Mouse (Mus musculus) kidney, adult 2 months (tissue): ENCODE measurements around the gene Vim. TPM values are rescaled to one million over a fixed set of nuclear protein-coding genes. Genes with fewer than 3 reads are reported as not detected.

Source experiments
- DNase-seq: peaks from one replicate; pipeline ENCODE4 v3.0.0; 2021
- H3K27ac ChIP-seq: fragments of 200-500 bp; 2 replicates; pipeline ENCODE4 v1.5.1; 2012; ENCODE audit warnings: low read depth, low read length, control low read depth, inconsistent platforms; ENCODE audit not compliant: insufficient read depth
- H3K27me3 ChIP-seq: fragments of 200-500 bp; replicated peaks from 2 replicates; pipeline ENCODE4 v1.6.1; 2012; ENCODE audit warnings: mild to moderate bottlenecking, moderate library complexity, low read length, inconsistent platforms; ENCODE audit not compliant: control insufficient read depth, insufficient read depth
- H3K36me3 ChIP-seq: fragments of 200-500 bp; 2 replicates; pipeline ENCODE4 v1.6.1; 2012; ENCODE audit warnings: mild to moderate bottlenecking, moderate library complexity, low read length, inconsistent platforms; ENCODE audit not compliant: control insufficient read depth, insufficient read depth
- H3K4me1 ChIP-seq: fragments of 200-500 bp; 2 replicates; pipeline ENCODE4 v1.6.1; 2011; ENCODE audit warnings: low read length; ENCODE audit not compliant: control insufficient read depth, insufficient read depth
- H3K4me3 ChIP-seq: fragments of 200-500 bp; 2 replicates; pipeline ENCODE4 v1.5.1; 2011; ENCODE audit warnings: mild to moderate bottlenecking, low read depth, low read length, control low read depth; ENCODE audit not compliant: insufficient read depth
- CTCF ChIP-seq: fragments of 200-500 bp; conservative IDR thresholded peaks from 2 replicates; pipeline ENCODE4 v1.5.1; 2011; ENCODE audit warnings: low read depth, mild to moderate bottlenecking, control low read depth, low read length, moderate library complexity, mixed read lengths; ENCODE audit not compliant: insufficient read depth, insufficient read length
- POLR2A ChIP-seq: fragments of 200-500 bp; IDR thresholded peaks from one replicate; pipeline ENCODE4 v1.6.1; 2011; ENCODE audit warnings: low read depth, low read length, control low read depth
- WGBS: fragments of 180-500 bp; shearing (Covaris S2); methylation state at CpG from one replicate; pipeline ENCODE4 v1.1.7; 2018; 5-methylcytosine and 5-hydroxymethylcytosine counted together
- polyA plus RNA-seq: library from polyadenylated mRNA; depleted of rRNA; stranded (reverse); fragments of >200 nt; gene quantifications from 2 replicates; pipeline ENCODE4 v1.2.3, GENCODE M21; 2012

Vim gene
- polyA plus RNA-seq, 1 experiment: 211 TPM

- TF ChIP-seq POLR2A: no peak
- TF ChIP-seq CTCF: no peak
- DNase-seq: no peak
- WGBS: 62% methylated on average over 2 of the region's 2 CpGs
- Histone ChIP-seq H3K4me1 (no peaks in the 10 kb centered on the region), H3K27ac (no peak overlapping the region), H3K36me3 (no peaks in the 10 kb centered on the region), H3K4me3 (no peak overlapping the region), H3K27me3 (no peaks in the 10 kb centered on the region)
Observed at GRCm38 (mm10) chr2:13553966-13554365, 19.8 kb upstream of the Vim start.

GRCm38 (mm10) chr2:13556239-13556638 is 17.5 kb upstream of the Vim start:
- H3K4me3 ChIP-seq: no peak overlapping the region
- DNase-seq: no peak
- no peak for TF ChIP-seq CTCF
- no peak for TF ChIP-seq POLR2A
- no peaks in the 10 kb centered on the region for H3K4me1 ChIP-seq
- H3K27ac ChIP-seq: no peak overlapping the region
- no peaks in the 10 kb centered on the region for H3K27me3 ChIP-seq
- H3K36me3 ChIP-seq: no peaks in the 10 kb centered on the region

- no peak for DNase-seq
- no peak overlapping the region for H3K27ac ChIP-seq
Observed at GRCm38 (mm10) chr2:13557145-13558030, 16.3 kb upstream of the Vim start.

GRCm38 (mm10) chr2:13558607-13559262 is 15.0 kb upstream of the Vim start:
- no peak overlapping the region for H3K27ac ChIP-seq
- no peaks in the 10 kb centered on the region for H3K36me3 ChIP-seq
- no peaks in the 10 kb centered on the region for H3K27me3 ChIP-seq
- 33% methylated on average over 5 of the region's 5 CpGs for WGBS
- no peak overlapping the region for H3K4me3 ChIP-seq
- no peak for DNase-seq
- H3K4me1 ChIP-seq: no peaks in the 10 kb centered on the region
- TF ChIP-seq CTCF (no peak), POLR2A (no peak)

More at GRCm38 (mm10) chr2:13557145-13558030, 16.3 kb upstream of the Vim start:
- no peaks in the 10 kb centered on the region for H3K4me1 ChIP-seq
- H3K27me3 ChIP-seq: no peaks in the 10 kb centered on the region
- TF ChIP-seq CTCF (no peak), POLR2A (no peak)
- H3K36me3 ChIP-seq: no peaks in the 10 kb centered on the region
- H3K4me3 ChIP-seq: no peak overlapping the region
- WGBS: 78% methylated on average over 9 of the region's 9 CpGs

GRCm38 (mm10) chr2:13559303-13559702 is 14.4 kb upstream of the Vim start:
- Histone ChIP-seq H3K36me3 (no peaks in the 10 kb centered on the region), H3K27ac (no peak overlapping the region), H3K4me3 (no peak overlapping the region), H3K27me3 (no peaks in the 10 kb centered on the region), H3K4me1 (no peaks in the 10 kb centered on the region)
- no peak for DNase-seq
- 85% methylated on average over 5 of the region's 5 CpGs for WGBS
- TF ChIP-seq CTCF (no peak), POLR2A (no peak)

GRCm38 (mm10) chr2:13559729-13560128 is 14.0 kb upstream of the Vim start:
- TF ChIP-seq POLR2A (no peak), CTCF (no peak)
- Histone ChIP-seq H3K4me1 (no peaks in the 10 kb centered on the region), H3K27me3 (no peaks in the 10 kb centered on the region), H3K27ac (no peak overlapping the region), H3K36me3 (no peaks in the 10 kb centered on the region), H3K4me3 (no peak overlapping the region)
- no peak for DNase-seq
- WGBS: 88% methylated on average over 5 of the region's 5 CpGs

- 87% methylated on average over 2 of the region's 2 CpGs for WGBS
- no peaks in the 10 kb centered on the region for H3K27me3 ChIP-seq
- no peaks in the 10 kb centered on the region for H3K4me1 ChIP-seq
- no peak for DNase-seq
- no peaks in the 10 kb centered on the region for H3K36me3 ChIP-seq
- no peak overlapping the region for H3K27ac ChIP-seq
- no peak for TF ChIP-seq POLR2A
- TF ChIP-seq CTCF: no peak
- no peak overlapping the region for H3K4me3 ChIP-seq
Observed at GRCm38 (mm10) chr2:13560396-13560795, 13.3 kb upstream of the Vim start.
